Mouse (Mus musculus): ENCODE results near the gene Gm4881. TPM values are rescaled to one million over a fixed set of nuclear protein-coding genes. Genes with fewer than 3 reads are reported as not detected.
A peak's percentile ranks its signal among the peaks of the same experiment; 100 is the strongest.
"Not testable (repeated sequence)": the region's sequence is repeated elsewhere in the genome, so short reads cannot be mapped to it uniquely, and the experiment has no call there.

Gm4881 gene
- polyA plus RNA-seq, 1 experiment from 2014 or later: not detected

GRCm38 (mm10) chr7:24904936-24905335, 39.4 kb downstream of the Gm4881 start:
- Histone ChIP-seq H3K36me3 (peaks cover 13% of the 10 kb centered on the region; the same call in 1 of the 2 replicates), H3K27me3 (no peaks in the 10 kb centered on the region), H3K9me3 (no peaks in the 10 kb centered on the region), H3K4me3 (peak overlapping the region; percentile 78), H3K4me2 (replicated peaks) (peak overlapping the region; percentile 74), H3K4me1 (peaks cover 36% of the 10 kb centered on the region), H3K9ac (peak overlapping the region; percentile 84), H3K27ac (no peak overlapping the region)
- 14% methylated on average over 3 of the region's 3 CpGs for WGBS
- ATAC-seq (ENCODE audit: insufficient number of reproducible peaks, insufficient read depth, low FRiP score, low TSS enrichment): no peak

GRCm38 (mm10) chr7:24904070-24904483, 40.2 kb downstream of the Gm4881 start:
- H3K27me3 ChIP-seq: no peaks in the 10 kb centered on the region
- peak overlapping the region; percentile 74 for H3K4me2 ChIP-seq (replicated peaks)
- under 1% methylated on average over 30 of the region's 30 CpGs for WGBS
- H3K4me1 ChIP-seq: peaks cover 36% of the 10 kb centered on the region
- peak overlapping the region; percentile 78 for H3K4me3 ChIP-seq
- H3K9me3 ChIP-seq: no peaks in the 10 kb centered on the region
- peak; percentile 96 for ATAC-seq (ENCODE audit: insufficient number of reproducible peaks, insufficient read depth, low FRiP score, low TSS enrichment)
- peaks cover 7% of the 10 kb centered on the region; the same call in 1 of the 2 replicates for H3K36me3 ChIP-seq
- H3K27ac ChIP-seq: peak overlapping the region; percentile 81; the same call in 1 of the 2 replicates
- H3K9ac ChIP-seq: peak overlapping the region; percentile 84

- peak overlapping the region; percentile 81 for H3K27ac ChIP-seq
- H3K4me3 ChIP-seq: peak overlapping the region; percentile 78
- ATAC-seq (ENCODE audit: insufficient number of reproducible peaks, insufficient read depth, low FRiP score, low TSS enrichment): no peak
- peaks cover 36% of the 10 kb centered on the region for H3K4me1 ChIP-seq
- WGBS: 36% methylated on average over 10 of the region's 10 CpGs
- peak overlapping the region; percentile 74 for H3K4me2 ChIP-seq (replicated peaks)
- 0 out of 2 replicates have a peak, but pooled peaks cover under 1% of the 10 kb centered on the region for H3K36me3 ChIP-seq
- no peaks in the 10 kb centered on the region for H3K27me3 ChIP-seq
- H3K9me3 ChIP-seq: no peaks in the 10 kb centered on the region
- H3K9ac ChIP-seq: peak overlapping the region; percentile 84
Observed at GRCm38 (mm10) chr7:24903444-24903825, 40.9 kb downstream of the Gm4881 start.

- no peaks in the 10 kb centered on the region for H3K36me3 ChIP-seq
- no peak for ATAC-seq (ENCODE audit: insufficient number of reproducible peaks, insufficient read depth, low FRiP score, low TSS enrichment)
- H3K4me2 ChIP-seq (replicated peaks): peak within 1 kb of the TSS; percentile 74
- peak within 1 kb of the TSS; percentile 78 for H3K4me3 ChIP-seq
- H3K4me1 ChIP-seq: peaks cover 35% of the 10 kb centered on the region
- H3K9me3 ChIP-seq: no peaks in the 10 kb centered on the region
- no peaks in the 10 kb centered on the region for H3K27me3 ChIP-seq
- WGBS: 9% methylated on average over 35 of the region's 68 CpGs
- peak within 1 kb of the TSS; percentile 81 for H3K27ac ChIP-seq
- H3K9ac ChIP-seq: peak within 1 kb of the TSS; percentile 84
Observed at GRCm38 (mm10) chr7:24902630-24903443, 41.5 kb downstream of the Gm4881 start, which contains the start of gene Arhgef1. Gene Arhgef1, plus strand, starts transcription at chr7:24902912.

GRCm38 (mm10) chr7:24902264-24902629, 42.0 kb downstream of the Gm4881 start:
- Histone ChIP-seq H3K4me3 (peak overlapping the region; percentile 78), H3K9me3 (no peaks in the 10 kb centered on the region), H3K9ac (peak overlapping the region; percentile 84), H3K36me3 (no peaks in the 10 kb centered on the region), H3K4me2 (replicated peaks) (peak overlapping the region; percentile 74), H3K27me3 (no peaks in the 10 kb centered on the region), H3K4me1 (peaks cover 29% of the 10 kb centered on the region), H3K27ac (peak overlapping the region; percentile 81)
- 56% methylated on average over 2 of the region's 2 CpGs for WGBS
- no peak for ATAC-seq (ENCODE audit: insufficient number of reproducible peaks, insufficient read depth, low FRiP score, low TSS enrichment)

GRCm38 (mm10) chr7:24901842-24902241, 42.5 kb downstream of the Gm4881 start:
- no peak overlapping the region for H3K9ac ChIP-seq
- H3K4me1 ChIP-seq: peaks cover 25% of the 10 kb centered on the region
- WGBS: 74% methylated on average over 1 of the region's 1 CpGs
- peak overlapping the region; percentile 74; the same call in 1 of the 2 replicates for H3K4me2 ChIP-seq (replicated peaks)
- no peak overlapping the region for H3K4me3 ChIP-seq
- no peaks in the 10 kb centered on the region for H3K36me3 ChIP-seq
- H3K27ac ChIP-seq: peak overlapping the region; percentile 81
- no peak for ATAC-seq (ENCODE audit: insufficient number of reproducible peaks, insufficient read depth, low FRiP score, low TSS enrichment)
- no peaks in the 10 kb centered on the region for H3K27me3 ChIP-seq
- no peaks in the 10 kb centered on the region for H3K9me3 ChIP-seq

- Histone ChIP-seq H3K4me3 (no peak overlapping the region), H3K36me3 (no peaks in the 10 kb centered on the region), H3K4me1 (peaks cover 18% of the 10 kb centered on the region), H3K9me3 (no peaks in the 10 kb centered on the region), H3K27ac (no peak overlapping the region), H3K27me3 (no peaks in the 10 kb centered on the region), H3K9ac (no peak overlapping the region), H3K4me2 (replicated peaks) (no peak overlapping the region)
- 86% methylated on average over 6 of the region's 6 CpGs for WGBS
- no peak for ATAC-seq (ENCODE audit: insufficient number of reproducible peaks, insufficient read depth, low FRiP score, low TSS enrichment)
Observed at GRCm38 (mm10) chr7:24901114-24901513, 43.2 kb downstream of the Gm4881 start.

GRCm38 (mm10) chr7:24897959-24898358, 46.3 kb downstream of the Gm4881 start:
- Histone ChIP-seq H3K27ac (no peak overlapping the region), H3K9ac (no peak overlapping the region), H3K27me3 (no peaks in the 10 kb centered on the region), H3K4me2 (replicated peaks) (no peak overlapping the region), H3K9me3 (no peaks in the 10 kb centered on the region), H3K36me3 (no peaks in the 10 kb centered on the region), H3K4me3 (no peak overlapping the region), H3K4me1 (no peaks in the 10 kb centered on the region)
- WGBS: 75% methylated on average over 5 of the region's 5 CpGs
- ATAC-seq (ENCODE audit: insufficient number of reproducible peaks, insufficient read depth, low FRiP score, low TSS enrichment): no peak

- Histone ChIP-seq H3K27ac (no peak within 1 kb of the TSS), H3K9ac (no peak within 1 kb of the TSS), H3K27me3 (no peaks in the 10 kb centered on the region), H3K9me3 (no peaks in the 10 kb centered on the region), H3K4me2 (replicated peaks) (no peak within 1 kb of the TSS), H3K4me3 (no peak within 1 kb of the TSS), H3K4me1 (no peaks in the 10 kb centered on the region), H3K36me3 (no peaks in the 10 kb centered on the region)
- WGBS: 58% methylated on average over 12 of the region's 12 CpGs
- ATAC-seq (ENCODE audit: insufficient number of reproducible peaks, insufficient read depth, low FRiP score, low TSS enrichment): no peak
Observed at GRCm38 (mm10) chr7:24897224-24897623, 47.1 kb downstream of the Gm4881 start, which contains the start of gene Cd79a. Gene Cd79a, plus strand, starts transcription at chr7:24897381.

- no peak overlapping the region for H3K4me2 ChIP-seq (replicated peaks)
- 85% methylated on average over 8 of the region's 8 CpGs for WGBS
- no peaks in the 10 kb centered on the region for H3K4me1 ChIP-seq
- H3K36me3 ChIP-seq: 0 out of 2 replicates have a peak, but pooled peaks cover 2% of the 10 kb centered on the region
- no peaks in the 10 kb centered on the region for H3K27me3 ChIP-seq
- H3K9ac ChIP-seq: no peak overlapping the region
- H3K27ac ChIP-seq: no peak overlapping the region
- no peak overlapping the region for H3K4me3 ChIP-seq
- ATAC-seq (ENCODE audit: insufficient number of reproducible peaks, insufficient read depth, low FRiP score, low TSS enrichment): no peak
- H3K9me3 ChIP-seq: no peaks in the 10 kb centered on the region
Observed at GRCm38 (mm10) chr7:24896269-24896668, 48.0 kb downstream of the Gm4881 start.

- not testable (repeated sequence) for H3K9ac ChIP-seq; H3K9me3 ChIP-seq; H3K4me2 ChIP-seq (replicated peaks); H3K36me3 ChIP-seq; H3K27me3 ChIP-seq; H3K4me3 ChIP-seq; H3K4me1 ChIP-seq; H3K27ac ChIP-seq; ATAC-seq (ENCODE audit: insufficient number of reproducible peaks, insufficient read depth, low FRiP score, low TSS enrichment)
- 86% methylated on average over 2 of the region's 2 CpGs for WGBS
Observed at GRCm38 (mm10) chr7:24895749-24896148, 48.5 kb downstream of the Gm4881 start.

GRCm38 (mm10) chr7:24892125-24892583, 52.1 kb downstream of the Gm4881 start:
- Histone ChIP-seq H3K27ac (no peak overlapping the region), H3K27me3 (no peaks in the 10 kb centered on the region), H3K9ac (no peak overlapping the region), H3K4me2 (replicated peaks) (no peak overlapping the region), H3K36me3 (peaks cover 39% of the 10 kb centered on the region), H3K4me1 (0 out of 2 replicates have a peak, but pooled peaks cover 4% of the 10 kb centered on the region), H3K9me3 (no peaks in the 10 kb centered on the region), H3K4me3 (no peak overlapping the region)
- WGBS: 71% methylated on average over 2 of the region's 2 CpGs
- no peak for ATAC-seq (ENCODE audit: insufficient number of reproducible peaks, insufficient read depth, low FRiP score, low TSS enrichment)
